Mouse (Mus musculus) cerebellum, adult 9-10 months (tissue): ENCODE results near the gene Fign.
A peak's percentile ranks its signal among the peaks of the same experiment; 100 is the strongest.

ENCODE experiments used
- DNase-seq: peaks from one replicate; pipeline ENCODE4 v3.0.0; 2022

Fign gene

GRCm38 (mm10) chr2:64048142-64048541 is 49.7 kb downstream of the Fign start:
- no peak for DNase-seq

DNA sequence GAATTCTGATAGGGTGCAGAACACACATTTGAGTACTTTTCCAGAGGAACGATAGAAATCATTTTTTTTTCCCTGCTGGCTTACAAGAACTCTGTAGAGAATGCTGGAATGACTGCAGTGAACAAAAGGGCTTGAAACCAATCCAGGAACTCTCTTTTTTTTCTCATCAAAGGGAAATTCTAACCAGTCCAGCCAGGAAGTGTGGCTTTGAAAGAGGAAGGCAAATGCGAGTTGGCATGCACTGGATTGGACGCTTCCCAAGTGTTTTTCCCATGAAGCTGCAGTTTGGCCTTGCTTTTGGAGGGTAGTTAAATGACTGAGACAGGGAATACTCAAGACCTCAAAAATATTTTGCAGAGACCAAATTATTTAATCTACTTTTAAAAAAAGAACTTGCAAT is 54.7 kb downstream of the Fign start:
- DNase-seq: peak; percentile 2

- no peak for DNase-seq
Observed at GRCm38 (mm10) chr2:64035393-64035792, 62.4 kb downstream of the Fign start.

- no peak for DNase-seq
Observed at GRCm38 (mm10) chr2:64033871-64034270, 64.0 kb downstream of the Fign start.

- no peak for DNase-seq
Observed at GRCm38 (mm10) chr2:64025961-64026360, 71.9 kb downstream of the Fign start.

GRCm38 (mm10) chr2:63994304-63995023 is 103.4 kb downstream of the Fign start:
- no peak for DNase-seq

DNA sequence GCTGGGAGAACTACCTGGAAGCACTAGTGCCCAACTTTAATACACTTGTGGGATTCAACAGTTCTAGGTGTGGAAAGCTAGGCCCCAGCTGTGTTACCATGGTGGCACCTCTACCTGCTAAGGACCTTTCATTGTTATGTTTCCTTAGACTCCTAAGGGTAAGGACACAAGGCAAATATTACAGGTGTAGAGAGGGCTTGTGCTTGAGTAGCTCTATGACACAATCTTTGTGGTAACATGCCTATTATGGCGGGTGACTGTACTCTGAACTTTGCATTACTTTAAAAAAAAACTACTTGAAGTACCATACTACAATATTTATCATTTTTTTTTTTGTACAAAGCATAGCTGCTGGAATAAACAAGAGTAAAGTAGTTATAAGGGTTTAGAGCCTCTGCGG is 112.4 kb downstream of the Fign start:
- DNase-seq: no peak

DNA sequence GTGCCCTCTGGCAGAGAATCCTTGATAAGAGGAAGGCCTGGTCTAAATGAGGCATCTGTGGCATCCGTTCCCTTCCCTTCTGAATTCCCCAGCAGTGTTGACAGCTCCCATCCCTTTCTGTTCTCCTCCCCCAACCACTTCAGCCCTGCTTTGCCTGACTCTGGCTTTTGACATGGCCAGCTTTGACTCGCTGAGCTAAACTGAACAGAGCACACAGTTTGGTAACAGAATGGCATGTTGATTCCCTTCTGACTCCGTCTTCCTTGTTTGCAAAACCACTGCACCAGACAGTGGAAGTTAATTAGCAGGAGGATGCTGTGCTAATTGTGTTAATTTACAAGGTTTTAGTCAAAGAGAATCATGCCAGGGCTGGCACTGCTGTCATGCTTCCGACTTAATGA is 115.5 kb downstream of the Fign start:
- DNase-seq: no peak

DNA sequence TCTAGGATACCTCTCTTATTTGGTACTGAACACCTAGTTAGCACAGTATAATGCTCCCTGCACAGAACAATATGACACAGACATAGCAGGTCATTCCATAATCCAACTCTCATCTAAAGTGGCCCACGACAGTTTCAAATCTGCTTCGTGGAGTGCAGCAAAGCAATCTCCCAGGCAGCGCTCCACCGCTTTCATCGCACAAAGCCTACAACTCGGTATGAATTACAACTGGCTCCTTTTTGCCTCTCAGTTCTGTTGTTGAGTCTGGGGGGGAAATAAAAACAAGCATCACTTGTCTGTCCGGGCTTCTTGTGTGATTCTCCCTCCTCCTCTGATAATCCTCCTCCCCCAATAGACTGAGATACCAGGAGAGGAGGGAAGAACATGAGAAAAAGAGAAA is 116.4 kb downstream of the Fign start:
- no peak for DNase-seq

DNA sequence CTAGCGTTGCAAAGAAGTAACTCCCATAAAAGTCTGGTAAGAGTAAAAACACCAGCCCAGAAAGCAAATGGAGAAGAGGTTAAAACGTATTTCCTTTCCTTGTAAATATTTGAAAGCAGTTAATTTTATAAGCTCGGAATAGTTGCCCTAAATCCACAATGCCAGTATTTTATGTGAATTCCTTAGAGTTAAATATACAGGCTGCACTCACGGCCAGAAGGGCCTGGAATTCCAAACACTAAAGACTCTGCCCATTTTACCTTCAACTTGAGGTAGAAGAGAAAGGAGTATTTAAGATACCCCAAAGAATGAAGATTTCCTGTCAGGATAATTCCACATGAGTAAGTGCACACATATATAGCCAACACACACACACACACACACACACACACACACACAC is 128.2 kb downstream of the Fign start:
- no peak for DNase-seq

GRCm38 (mm10) chr2:63931041-63931440 is 166.8 kb downstream of the Fign start:
- no peak for DNase-seq

DNA sequence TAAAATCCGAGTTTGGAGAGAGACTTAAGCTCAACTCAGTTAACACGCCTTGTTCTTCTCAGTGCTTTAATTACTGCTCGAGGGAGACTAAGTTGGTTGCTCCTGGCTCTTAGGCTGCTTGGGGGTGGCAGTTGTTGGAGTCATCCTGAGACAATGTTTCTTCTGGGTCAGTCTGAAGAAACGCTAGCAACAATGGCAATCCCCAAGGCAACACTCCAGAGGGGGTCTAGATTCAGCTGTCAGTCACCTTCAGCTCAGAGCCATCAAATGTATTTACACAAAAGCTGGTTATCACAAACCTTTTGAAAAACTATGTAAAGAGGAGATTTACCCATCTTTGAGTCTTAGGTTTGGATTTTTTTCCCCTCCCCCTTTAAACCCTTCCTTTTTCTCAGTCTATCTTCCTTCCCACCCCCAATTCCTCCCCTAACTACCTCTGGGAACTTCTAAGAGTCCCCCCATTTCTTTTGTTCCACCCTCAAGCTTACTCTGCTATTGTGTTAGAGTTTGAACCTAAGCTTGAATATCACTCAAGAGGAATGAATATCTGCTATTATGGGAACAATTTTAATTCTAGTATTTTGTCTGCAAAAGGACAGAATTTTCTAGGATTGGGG is 171.2 kb downstream of the Fign start:
- DNase-seq: no peak

GRCm38 (mm10) chr2:63925721-63926235 is 172.1 kb downstream of the Fign start:
- no peak for DNase-seq
